Mouse (Mus musculus) liver, embryonic 13.5 days (tissue): ENCODE results near the gene 2310079G19Rik. TPM values are rescaled to one million over a fixed set of nuclear protein-coding genes. Genes with fewer than 3 reads are reported as not detected.

ENCODE experiments used
- ATAC-seq: fragments of 200-750 bp; cut with Nextera tagmentation; 2 replicates; pipeline ENCODE4 v1.8.0; 2017; ENCODE audit warnings: low read depth, mild to moderate bottlenecking, moderate number of reproducible peaks, moderate library complexity
- DNase-seq: peaks from one replicate; pipeline ENCODE4 v3.0.0; 2022
- H3K27ac ChIP-seq: fragments of 300-500 bp; sonication (generic); 2 replicates; pipeline ENCODE4 v1.5.1; 2015; ENCODE audit warnings: moderate library complexity, mild to moderate bottlenecking, inconsistent platforms
- H3K27me3 ChIP-seq: fragments of 300-500 bp; sonication (generic); 2 replicates; pipeline ENCODE4 v1.6.1; 2015; ENCODE audit warnings: mild to moderate bottlenecking, inconsistent platforms
- H3K36me3 ChIP-seq: fragments of 300-500 bp; sonication (generic); 2 replicates; pipeline ENCODE4 v1.6.1; 2015; ENCODE audit warnings: mild to moderate bottlenecking, inconsistent platforms
- H3K4me1 ChIP-seq: fragments of 300-500 bp; sonication (generic); replicated peaks from 2 replicates; pipeline ENCODE4 v1.6.1; 2015; ENCODE audit warnings: inconsistent platforms
- H3K4me2 ChIP-seq: fragments of 300-500 bp; sonication (generic); 2 replicates; pipeline ENCODE4 v1.6.1; 2015; ENCODE audit warnings: inconsistent platforms, mild to moderate bottlenecking, moderate library complexity
- H3K4me3 ChIP-seq: fragments of 300-500 bp; sonication (generic); replicated peaks from 2 replicates; pipeline ENCODE4 v1.5.1; 2015; ENCODE audit warnings: mild to moderate bottlenecking, inconsistent platforms
- H3K9ac ChIP-seq: fragments of 300-500 bp; sonication (generic); 2 replicates; pipeline ENCODE4 v1.6.1; 2015; ENCODE audit warnings: mild to moderate bottlenecking, inconsistent platforms
- H3K9me3 ChIP-seq: fragments of 300-500 bp; sonication (generic); replicated peaks from 2 replicates; pipeline ENCODE4 v1.6.1; 2016; ENCODE audit warnings: inconsistent platforms
- WGBS: fragments of 180-500 bp; shearing (Covaris S2); methylation state at CpG from one replicate; pipeline ENCODE4 v1.1.7; 2015; ENCODE audit not compliant: insufficient replicate concordance; 5-methylcytosine and 5-hydroxymethylcytosine counted together
- polyA plus RNA-seq: library from polyadenylated mRNA; unstranded; fragments of >200 nt; fragmentation: Nextera tagmentation; extraction: Ambion mirVana; gene quantifications from 2 replicates; pipeline ENCODE4 v1.2.1, GENCODE M21; 2015

The 2310079G19Rik gene
- not detected in 2 replicates for polyA plus RNA-seq

- 71% methylated on average over 4 of the region's 4 CpGs for WGBS
- no peaks in the 10 kb centered on the region for H3K36me3 ChIP-seq
Measured at GRCm38 (mm10) chr16:88627566-88627965, at the start of gene 2310079G19Rik. Gene 2310079G19Rik, minus strand, starts transcription at chr16:88627666.

GRCm38 (mm10) chr16:88671571-88671970 is 44.1 kb upstream of the 2310079G19Rik start, which contains the start of gene Krtap27-1:
Gene Krtap27-1, minus strand, starts transcription at chr16:88671671.
- H3K4me1 ChIP-seq: no peaks in the 10 kb centered on the region
- 66% methylated on average over 4 of the region's 4 CpGs for WGBS
- H3K4me3 ChIP-seq: no peak within 1 kb of the TSS
- H3K9me3 ChIP-seq: no peaks in the 10 kb centered on the region
- H3K36me3 ChIP-seq: no peaks in the 10 kb centered on the region
- no peaks in the 10 kb centered on the region for H3K27me3 ChIP-seq
- ATAC-seq: no peak
- H3K9ac ChIP-seq: no peak within 1 kb of the TSS
- no peak within 1 kb of the TSS for H3K27ac ChIP-seq
- no peak within 1 kb of the TSS for H3K4me2 ChIP-seq
- no peak for DNase-seq

More at GRCm38 (mm10) chr16:88627566-88627965, at the start of gene 2310079G19Rik:
- no peak within 1 kb of the TSS for H3K4me2 ChIP-seq
- no peaks in the 10 kb centered on the region for H3K9me3 ChIP-seq
- ATAC-seq: no peak
- no peaks in the 10 kb centered on the region for H3K27me3 ChIP-seq
- no peaks in the 10 kb centered on the region for H3K4me1 ChIP-seq
- no peak within 1 kb of the TSS for H3K27ac ChIP-seq
- DNase-seq: no peak
- no peak within 1 kb of the TSS for H3K9ac ChIP-seq
- no peak within 1 kb of the TSS for H3K4me3 ChIP-seq

- Histone ChIP-seq H3K9me3 (no peaks in the 10 kb centered on the region), H3K27ac (no peak overlapping the region), H3K4me1 (no peaks in the 10 kb centered on the region), H3K4me2 (no peak overlapping the region), H3K9ac (no peak overlapping the region), H3K4me3 (no peak overlapping the region), H3K36me3 (no peaks in the 10 kb centered on the region), H3K27me3 (no peaks in the 10 kb centered on the region)
- WGBS: 50% methylated on average over 1 of the region's 1 CpGs
- DNase-seq (no peak), ATAC-seq (no peak)
Measured at GRCm38 (mm10) chr16:88657426-88657825, 30.0 kb upstream of the 2310079G19Rik start.

- Histone ChIP-seq H3K27me3 (no peaks in the 10 kb centered on the region), H3K36me3 (no peaks in the 10 kb centered on the region), H3K9ac (no peak overlapping the region), H3K4me1 (no peaks in the 10 kb centered on the region), H3K4me3 (no peak overlapping the region), H3K4me2 (no peak overlapping the region), H3K9me3 (no peaks in the 10 kb centered on the region; the same call in 1 of the 2 replicates), H3K27ac (no peak overlapping the region)
- DNase-seq (no peak), ATAC-seq (no peak)
- 37% methylated on average over 2 of the region's 2 CpGs for WGBS
Measured at GRCm38 (mm10) chr16:88651952-88652351, 24.5 kb upstream of the 2310079G19Rik start.

GRCm38 (mm10) chr16:88651082-88651481 is 23.6 kb upstream of the 2310079G19Rik start:
- Histone ChIP-seq H3K4me2 (no peak overlapping the region), H3K36me3 (no peaks in the 10 kb centered on the region), H3K27me3 (no peaks in the 10 kb centered on the region), H3K4me1 (no peaks in the 10 kb centered on the region), H3K4me3 (no peak overlapping the region), H3K9me3 (no peaks in the 10 kb centered on the region; the same call in 1 of the 2 replicates), H3K9ac (no peak overlapping the region), H3K27ac (no peak overlapping the region)
- DNase-seq: no peak
- 55% methylated on average over 1 of the region's 1 CpGs for WGBS
- ATAC-seq: no peak

- H3K9me3 ChIP-seq: no peaks in the 10 kb centered on the region; the same call in 1 of the 2 replicates
- H3K27ac ChIP-seq: no peak within 1 kb of the TSS
Measured at GRCm38 (mm10) chr16:88647358-88647846, 19.9 kb upstream of the 2310079G19Rik start, which contains the start of gene Krtap26-1. Gene Krtap26-1, minus strand, starts transcription at chr16:88647796.

GRCm38 (mm10) chr16:88646366-88647111 is 19.1 kb upstream of the 2310079G19Rik start:
- Histone ChIP-seq H3K4me2 (no peak overlapping the region), H3K4me3 (no peak overlapping the region), H3K27ac (no peak overlapping the region), H3K27me3 (no peaks in the 10 kb centered on the region), H3K9me3 (no peaks in the 10 kb centered on the region; the same call in 1 of the 2 replicates), H3K9ac (no peak overlapping the region), H3K36me3 (no peaks in the 10 kb centered on the region), H3K4me1 (no peaks in the 10 kb centered on the region)
- no peak for DNase-seq
- ATAC-seq: no peak
- 79% methylated on average over 8 of the region's 8 CpGs for WGBS

More at GRCm38 (mm10) chr16:88647358-88647846, 19.9 kb upstream of the 2310079G19Rik start, which contains the start of gene Krtap26-1:
- Histone ChIP-seq H3K27me3 (no peaks in the 10 kb centered on the region), H3K4me3 (no peak within 1 kb of the TSS), H3K9ac (no peak within 1 kb of the TSS), H3K4me2 (no peak within 1 kb of the TSS), H3K4me1 (no peaks in the 10 kb centered on the region), H3K36me3 (no peaks in the 10 kb centered on the region)
- ATAC-seq (no peak), DNase-seq (no peak)
- WGBS: 66% methylated on average over 10 of the region's 10 CpGs

GRCm38 (mm10) chr16:88640053-88640452 is 12.6 kb upstream of the 2310079G19Rik start:
- no peak overlapping the region for H3K4me2 ChIP-seq
- H3K36me3 ChIP-seq: no peaks in the 10 kb centered on the region
- H3K27ac ChIP-seq: no peak overlapping the region
- no peak overlapping the region for H3K4me3 ChIP-seq
- H3K9me3 ChIP-seq: no peaks in the 10 kb centered on the region; the same call in 1 of the 2 replicates
- ATAC-seq (no peak), DNase-seq (no peak)
- no peak overlapping the region for H3K9ac ChIP-seq
- 70% methylated on average over 3 of the region's 3 CpGs for WGBS
- H3K27me3 ChIP-seq: no peaks in the 10 kb centered on the region
- H3K4me1 ChIP-seq: no peaks in the 10 kb centered on the region

GRCm38 (mm10) chr16:88635142-88635541 is 7.7 kb upstream of the 2310079G19Rik start:
- ATAC-seq (no peak), DNase-seq (no peak)
- Histone ChIP-seq H3K36me3 (no peaks in the 10 kb centered on the region), H3K4me3 (no peak overlapping the region), H3K27ac (no peak overlapping the region), H3K4me2 (no peak overlapping the region), H3K9me3 (no peaks in the 10 kb centered on the region), H3K4me1 (no peaks in the 10 kb centered on the region), H3K27me3 (no peaks in the 10 kb centered on the region), H3K9ac (no peak overlapping the region)
- 70% methylated on average over 4 of the region's 4 CpGs for WGBS

GRCm38 (mm10) chr16:88631474-88631873 is 4.0 kb upstream of the 2310079G19Rik start:
- no peak overlapping the region for H3K27ac ChIP-seq
- no peak for ATAC-seq

GRCm38 (mm10) chr16:88612712-88613111 is 14.8 kb downstream of the 2310079G19Rik start:
- no peak overlapping the region for H3K27ac ChIP-seq
- no peaks in the 10 kb centered on the region for H3K4me1 ChIP-seq
- no peak overlapping the region for H3K9ac ChIP-seq
- ATAC-seq (no peak), DNase-seq (no peak)
- no peaks in the 10 kb centered on the region for H3K9me3 ChIP-seq
- H3K27me3 ChIP-seq: no peaks in the 10 kb centered on the region
- H3K4me2 ChIP-seq: no peak overlapping the region
- no peaks in the 10 kb centered on the region for H3K36me3 ChIP-seq
- H3K4me3 ChIP-seq: no peak overlapping the region
- WGBS: 60% methylated on average over 4 of the region's 4 CpGs

More at GRCm38 (mm10) chr16:88631474-88631873, 4.0 kb upstream of the 2310079G19Rik start:
- H3K9ac ChIP-seq: no peak overlapping the region
- no peak overlapping the region for H3K4me3 ChIP-seq
- no peak overlapping the region for H3K4me2 ChIP-seq
- 54% methylated on average over 4 of the region's 4 CpGs for WGBS
- H3K27me3 ChIP-seq: no peaks in the 10 kb centered on the region
- H3K36me3 ChIP-seq: no peaks in the 10 kb centered on the region
- DNase-seq: no peak
- no peaks in the 10 kb centered on the region for H3K4me1 ChIP-seq
- H3K9me3 ChIP-seq: no peaks in the 10 kb centered on the region
